In the genomic region with DNA sequence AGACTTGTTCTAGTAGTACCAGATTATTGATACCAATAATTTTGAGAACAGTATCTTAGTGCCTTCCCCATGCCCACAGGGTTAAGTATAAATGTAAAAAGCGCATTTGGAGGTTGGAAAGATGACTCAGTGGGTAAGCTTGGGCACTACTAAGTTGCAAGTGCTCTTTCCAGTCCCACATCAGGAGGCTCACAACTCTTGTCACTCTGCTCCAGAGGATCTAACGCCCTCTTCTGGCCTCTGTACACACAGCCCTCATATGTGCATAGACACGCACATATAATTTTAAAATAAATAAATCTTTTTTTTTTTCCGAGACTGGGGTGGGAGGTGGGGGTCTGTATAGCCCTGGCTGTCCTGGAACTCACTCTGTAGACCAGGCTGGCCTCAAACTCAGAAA, we compare ENCODE assay signal across 15 mouse cellular contexts.
A peak's percentile ranks its signal among the peaks of the same experiment; 100 is the strongest.
DNase-seq lines count a peak whose midpoint lies in the region; ATAC-seq and TF ChIP-seq lines count a peak whose summit lies in the region.
"Had no signal": no experiment of that assay in that cellular context is flagged by ENCODE, and none has a peak within 500 bp of the region (broad histone marks: within the 10 kb centered on the region; RNA-seq: fewer than 3 reads in every experiment).

No protein-coding gene starts in this region.

- TF ChIP-seq CTCF in layer of hippocampus, adult 2 months (conservative IDR thresholded peaks at IDR 0.05) = peak; percentile 46

- no peak overlapping the region; the same call in 1 of the 2 replicates for H3K4me3 ChIP-seq in layer of hippocampus, adult 2 months
- H3K4me3 ChIP-seq: embryonic facial prominence, embryonic 13.5 days; heart, embryonic 15.5 days had no signal

- DNase-seq in CD4-positive, CD25-positive, alpha-beta regulatory T cell, adult 2 months (ENCODE audit: low read depth, low spot score) = peak; percentile 12
- no peak for DNase-seq in layer of hippocampus, adult 2 months (ENCODE audit: low spot score in 2 of 2)
- DNase-seq in layer of hippocampus, adult 9-11 months = no peak
- peak; percentile 26 for DNase-seq in retina, postnatal 1 day
- no peak for DNase-seq in retina, embryonic 14.5 days (ENCODE audit: low spot score)
- no peak for DNase-seq in embryo, embryonic 11 days
- DNase-seq in thymus, postnatal 25 days = no peak
- DNase-seq: cerebellum, adult 11 months; spleen, adult 18-20 months; thymus, postnatal 14 days had no signal

- ATAC-seq in CD4-positive, CD25-positive, alpha-beta regulatory T cell, adult 4 months = no peak

- H3K27ac ChIP-seq in layer of hippocampus, adult 2 months = peak overlapping the region; percentile 28; the same call in 1 of the 2 replicates
- H3K27ac ChIP-seq: embryonic facial prominence, embryonic 13.5 days; heart, embryonic 15.5 days; left cerebral cortex, adult 2 months; macrophage had no signal

Comparison
In these comparisons a context has a peak if more than half of its experiments do, and no peak if none do; other contexts are left out.
1. DNase-seq: peak in CD4-positive, CD25-positive, alpha-beta regulatory T cell, adult 2 months (single experiment) and retina, postnatal 1 day (single experiment); none in layer of hippocampus, adult 2 months (0 of 2), layer of hippocampus, adult 9-11 months (single experiment), retina, embryonic 14.5 days (single experiment), embryo, embryonic 11 days (single experiment) and thymus, postnatal 25 days (single experiment).